Mouse (Mus musculus) bone marrow macrophage, adult 2 months (primary cell): ENCODE measurements around the gene Atoh8. TPM values are rescaled to one million over a fixed set of nuclear protein-coding genes. Genes with fewer than 3 reads are reported as not detected.

Experiments
- H3K27ac ChIP-seq: 2 replicates; pipeline ENCODE4 v1.5.1; 2012; ENCODE audit warnings: low read depth, low read length; ENCODE audit not compliant: insufficient read depth
- H3K4me1 ChIP-seq: 2 replicates; pipeline ENCODE4 v1.6.1; 2012; ENCODE audit warnings: low read length; ENCODE audit not compliant: control insufficient read depth, insufficient read depth
- H3K4me3 ChIP-seq: 2 replicates; pipeline ENCODE4 v1.5.1; 2012; ENCODE audit warnings: mild to moderate bottlenecking, low read length, moderate library complexity; ENCODE audit not compliant: insufficient read depth
- CTCF ChIP-seq: IDR thresholded peaks from 2 replicates; pipeline ENCODE4 v1.5.1; 2012; ENCODE audit warnings: low read depth, mild to moderate bottlenecking, low read length, moderate library complexity
- POLR2A ChIP-seq: IDR thresholded peaks from 2 replicates; pipeline ENCODE4 v1.6.1; 2012; ENCODE audit warnings: mild to moderate bottlenecking, low read depth, low read length, borderline replicate concordance
- polyA plus RNA-seq: library from polyadenylated mRNA; stranded (reverse); fragments of >200 nt; gene quantifications from 2 replicates; pipeline ENCODE4 v1.2.4, GENCODE M21; 2012; ENCODE audit not compliant: missing spikeins, insufficient read depth, insufficient read length

The Atoh8 gene
- polyA plus RNA-seq, 1 experiment, result not detected

DNA sequence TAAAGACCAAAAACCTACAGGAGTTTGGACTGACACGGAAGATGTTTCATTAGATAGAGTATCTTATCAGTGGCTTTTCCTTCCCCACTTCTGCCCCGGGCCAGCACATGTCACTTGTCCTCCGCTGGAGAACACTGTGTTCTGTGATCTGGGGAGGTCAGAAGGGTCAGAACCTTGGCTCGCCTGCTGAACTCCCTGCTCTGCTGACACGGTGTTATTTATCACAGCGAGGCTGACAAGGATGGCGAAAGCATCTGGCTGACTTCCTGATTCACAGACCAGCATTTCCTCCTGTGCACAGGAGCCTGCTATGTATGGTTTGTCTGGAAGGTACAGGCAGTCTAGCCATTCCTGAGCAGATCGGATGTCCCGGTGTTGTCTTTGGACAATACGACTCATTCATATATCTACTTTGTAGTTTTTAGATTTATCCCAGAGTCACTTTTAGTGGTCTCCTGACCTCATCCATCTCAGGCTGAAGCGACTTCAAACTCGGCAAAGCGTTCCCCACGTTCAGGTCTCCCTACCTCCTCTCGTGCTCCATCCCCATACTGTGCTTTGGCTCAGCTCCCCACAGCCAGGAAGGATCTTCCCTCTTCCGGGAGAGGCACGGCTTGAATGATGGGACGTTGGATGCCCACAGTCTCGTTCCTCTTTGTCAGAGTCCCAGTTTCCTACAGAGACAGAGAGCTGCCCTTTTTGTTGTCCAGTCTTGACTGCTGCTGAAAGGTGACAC is 73.1 kb downstream of the Atoh8 start:
- Histone ChIP-seq H3K4me1 (peaks cover 35% of the 10 kb centered on the region), H3K4me3 (peak overlapping the region; percentile 35), H3K27ac (peak overlapping the region; percentile 78)
- TF ChIP-seq CTCF (no peak), POLR2A (no peak)

DNA sequence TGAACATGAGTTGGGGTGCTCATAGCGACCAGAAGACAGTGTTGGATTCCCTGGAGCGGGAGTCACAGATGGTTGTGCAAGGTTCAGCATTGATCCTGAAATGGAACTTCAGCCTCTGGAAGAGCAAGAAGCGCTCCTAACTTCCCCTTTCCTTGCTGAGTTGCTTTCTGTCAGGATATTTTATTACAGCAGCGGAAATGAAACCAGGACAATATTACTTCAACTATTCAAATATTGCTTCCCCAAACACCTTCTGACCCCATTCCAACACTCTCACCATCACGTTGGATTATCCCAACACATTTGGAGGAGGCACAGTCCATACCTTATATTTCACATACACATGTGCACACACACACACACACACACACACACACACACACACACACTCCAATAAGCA is 73.6 kb downstream of the Atoh8 start:
- no peak for TF ChIP-seq POLR2A
- no peak for TF ChIP-seq CTCF
- Histone ChIP-seq H3K4me3 (peak overlapping the region; percentile 35), H3K27ac (peak overlapping the region; percentile 78), H3K4me1 (peaks cover 35% of the 10 kb centered on the region)

DNA sequence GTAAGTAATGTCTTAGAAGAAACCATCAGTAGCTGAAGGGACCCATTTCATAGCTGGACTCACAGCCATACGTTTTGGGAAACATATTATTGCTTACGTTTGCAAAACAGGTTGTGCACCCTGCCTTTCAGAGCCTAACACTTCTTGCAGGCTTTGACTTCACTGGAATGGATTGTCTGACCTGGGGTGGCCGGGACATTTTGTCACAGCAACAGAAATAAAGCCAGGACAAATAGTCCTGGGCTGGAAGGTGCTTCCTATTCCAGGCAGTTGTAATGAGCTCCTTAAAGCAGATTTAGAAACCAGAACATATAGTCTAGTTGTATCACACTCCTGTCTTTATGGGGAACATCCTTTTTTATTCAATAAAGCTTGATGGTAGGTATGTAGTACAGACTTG is 74.4 kb downstream of the Atoh8 start:
- H3K27ac ChIP-seq, result no peak overlapping the region
- TF ChIP-seq CTCF (no peak), POLR2A (no peak)
- peaks cover 35% of the 10 kb centered on the region for H3K4me1 ChIP-seq
- H3K4me3 ChIP-seq, result no peak overlapping the region

DNA sequence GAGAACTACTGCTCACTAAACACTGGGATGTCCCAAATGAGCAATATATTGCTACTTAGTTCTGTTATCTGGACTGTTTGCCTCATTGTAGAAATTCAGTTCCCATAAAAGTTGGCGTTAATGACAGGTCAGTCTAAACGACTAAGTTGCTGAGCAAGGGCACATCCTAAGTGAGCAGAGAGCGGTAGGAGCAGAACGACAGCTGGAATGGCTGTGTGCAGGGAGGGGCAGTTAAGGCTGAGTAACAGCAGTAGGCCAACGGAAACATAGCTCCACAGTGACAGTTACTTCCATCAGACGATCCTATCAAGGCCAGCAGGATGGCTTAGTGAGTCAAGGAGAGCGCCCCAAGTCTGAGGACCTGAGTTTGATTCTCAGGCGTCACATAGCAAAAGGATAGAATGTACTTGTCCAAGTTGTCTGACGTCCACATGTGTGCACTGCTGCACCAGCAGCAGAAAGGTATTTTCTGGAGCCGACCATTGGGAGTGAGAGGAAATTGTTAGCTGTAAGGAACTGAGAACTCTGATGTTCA is 75.4 kb downstream of the Atoh8 start:
- Histone ChIP-seq H3K4me3 (no peak overlapping the region), H3K4me1 (peaks cover 35% of the 10 kb centered on the region), H3K27ac (no peak overlapping the region)
- TF ChIP-seq POLR2A (no peak), CTCF (no peak)

DNA sequence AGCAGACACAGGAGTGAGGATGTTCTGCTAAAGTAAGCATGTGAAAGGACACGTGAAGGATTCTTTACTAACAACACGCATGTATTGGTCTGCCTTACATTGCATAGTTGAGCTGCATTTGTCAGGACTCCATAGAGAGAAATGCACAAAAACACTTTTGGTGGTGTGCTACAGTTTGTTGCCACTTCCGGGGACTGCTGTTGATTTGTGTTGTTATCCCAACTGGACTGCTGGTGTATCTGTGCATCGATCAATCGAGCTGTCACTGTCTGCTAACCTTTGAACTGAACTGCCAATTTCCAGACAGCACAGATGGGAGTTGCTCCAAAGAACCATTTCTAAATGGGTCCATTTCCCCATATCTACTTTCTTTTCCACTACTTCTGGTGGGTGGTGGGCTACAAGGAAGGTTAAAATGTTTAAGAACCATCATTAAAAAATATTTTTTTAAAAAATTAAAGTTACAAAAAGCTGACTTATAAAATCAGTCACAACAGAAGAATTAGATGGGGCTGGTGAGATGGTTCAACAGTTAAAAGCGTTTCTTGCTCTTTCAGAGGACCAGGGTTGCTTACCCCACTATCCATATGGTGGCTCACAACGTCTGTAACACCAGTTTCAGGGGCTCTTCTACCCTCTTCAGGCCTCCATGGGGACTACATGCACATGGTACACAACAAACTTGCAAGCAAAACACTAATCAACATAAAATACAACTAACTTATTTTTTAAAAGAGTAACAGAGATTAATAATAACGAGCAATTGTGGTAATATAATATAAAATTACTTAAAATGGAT is 76.2 kb downstream of the Atoh8 start:
- Histone ChIP-seq H3K27ac (no peak overlapping the region), H3K4me1 (peaks cover 35% of the 10 kb centered on the region), H3K4me3 (no peak overlapping the region)
- TF ChIP-seq POLR2A, result no peak
- TF ChIP-seq CTCF, result no peak

Other genes starting within 250 kb of the Atoh8 start
- 29.9 and 31.6 TPM in 2 replicates for gene St3gal5, start 138.0 kb downstream of the Atoh8 start, polyA plus RNA-seq
- gene Sftpb, start 69.0 kb upstream of the Atoh8 start, polyA plus RNA-seq, result not detected in 2 replicates
- gene Usp39, start 109.6 kb upstream of the Atoh8 start, polyA plus RNA-seq, result 19.9 and 20.2 TPM in 2 replicates
- 33.9 and 36.5 TPM in 2 replicates for gene 0610030E20Rik, start 111.7 kb upstream of the Atoh8 start, polyA plus RNA-seq
- 3.0 and 3.6 TPM in 2 replicates for gene Tmem150a, start 119.9 kb upstream of the Atoh8 start, polyA plus RNA-seq
- 97.4 and 105 TPM in 2 replicates for gene Rnf181, start 131.4 kb upstream of the Atoh8 start, polyA plus RNA-seq
- 5.3 and 10.5 TPM in 2 replicates for gene Vamp5, start 144.9 kb upstream of the Atoh8 start, polyA plus RNA-seq
- 348 and 352 TPM in 2 replicates for gene Vamp8, start 155.1 kb upstream of the Atoh8 start, polyA plus RNA-seq
- 15.7 and 18.3 TPM in 2 replicates for gene Ggcx, start 178.7 kb upstream of the Atoh8 start, polyA plus RNA-seq
- gene Mat2a, start 204.0 kb upstream of the Atoh8 start, polyA plus RNA-seq, result 88.0 and 88.8 TPM in 2 replicates